Mouse (Mus musculus) small intestine, adult 2 months (tissue): ENCODE results near the gene Racgap1. TPM values are rescaled to one million over a fixed set of nuclear protein-coding genes. Genes with fewer than 3 reads are reported as not detected.

Source experiments
- H3K27ac ChIP-seq: fragments of 200-500 bp; 2 replicates; pipeline ENCODE4 v1.5.1; 2012; ENCODE audit warnings: low read depth, low read length, control low read depth, inconsistent platforms; ENCODE audit not compliant: insufficient read depth
- H3K27me3 ChIP-seq: fragments of 200-500 bp; 2 replicates; pipeline ENCODE4 v1.6.1; 2012; ENCODE audit warnings: mild to moderate bottlenecking, moderate library complexity, low read length, inconsistent platforms; ENCODE audit not compliant: control insufficient read depth, insufficient read depth
- H3K36me3 ChIP-seq: fragments of 200-500 bp; 2 replicates; pipeline ENCODE4 v1.6.1; 2012; ENCODE audit warnings: mild to moderate bottlenecking, low read length, control low read depth, inconsistent platforms; ENCODE audit not compliant: control insufficient read depth, insufficient read depth
- H3K4me1 ChIP-seq: fragments of 200-500 bp; 2 replicates; pipeline ENCODE4 v1.6.1; 2012; ENCODE audit warnings: low read length, inconsistent platforms, mixed read lengths; ENCODE audit not compliant: control insufficient read depth, insufficient read depth, insufficient read length
- H3K4me3 ChIP-seq: fragments of 200-500 bp; 2 replicates; pipeline ENCODE4 v1.5.1; 2012; ENCODE audit warnings: low read depth, mild to moderate bottlenecking, control low read depth, inconsistent platforms, low read length, moderate library complexity
- CTCF ChIP-seq: fragments of 200-500 bp; IDR thresholded peaks from 2 replicates; pipeline ENCODE4 v1.5.1; 2012; ENCODE audit warnings: low read depth, mild to moderate bottlenecking, control low read depth, inconsistent platforms, low read length, moderate library complexity, mixed read lengths; ENCODE audit not compliant: insufficient replicate concordance, insufficient read length; ENCODE audit errors: extremely low read depth
- POLR2A ChIP-seq: fragments of 200-500 bp; IDR thresholded peaks from 2 replicates; pipeline ENCODE4 v1.6.1; 2012; ENCODE audit warnings: low read depth, mild to moderate bottlenecking, control low read depth, inconsistent platforms, low read length, moderate library complexity
- WGBS: fragments of 180-500 bp; shearing (Covaris S2); methylation state at CpG from one replicate; pipeline ENCODE4 v1.1.7; 2018; 5-methylcytosine and 5-hydroxymethylcytosine counted together
- polyA plus RNA-seq: library from polyadenylated mRNA; depleted of rRNA; stranded (reverse); fragments of >200 nt; gene quantifications from 2 replicates; pipeline ENCODE4 v1.2.3, GENCODE M21; 2012

Gene Racgap1
- polyA plus RNA-seq, 1 experiment: 12.5 TPM

GRCm38 (mm10) chr15:99653291-99653690 is 1.8 kb upstream of the Racgap1 start:
- Histone ChIP-seq H3K4me3 (no peak overlapping the region), H3K27ac (no peak overlapping the region), H3K27me3 (no peaks in the 10 kb centered on the region), H3K36me3 (no peaks in the 10 kb centered on the region), H3K4me1 (peaks cover 6% of the 10 kb centered on the region)
- TF ChIP-seq CTCF (no peak), POLR2A (no peak)
- WGBS: 43% methylated on average over 8 of the region's 8 CpGs

- Histone ChIP-seq H3K4me1 (peaks cover 6% of the 10 kb centered on the region), H3K36me3 (no peaks in the 10 kb centered on the region), H3K4me3 (no peak overlapping the region), H3K27ac (no peak overlapping the region), H3K27me3 (no peaks in the 10 kb centered on the region)
- TF ChIP-seq CTCF (no peak), POLR2A (no peak)
- 39% methylated on average over 10 of the region's 10 CpGs for WGBS
These were observed 772 bp upstream of the Racgap1 start for GRCm38 (mm10) chr15:99651984-99652872.

GRCm38 (mm10) chr15:99650304-99650703 is 1.2 kb downstream of the Racgap1 start:
- H3K4me3 ChIP-seq: no peak overlapping the region
- H3K4me1 ChIP-seq: peaks cover 6% of the 10 kb centered on the region
- no peaks in the 10 kb centered on the region for H3K27me3 ChIP-seq
- no peak overlapping the region for H3K27ac ChIP-seq
- TF ChIP-seq CTCF: no peak
- no peak for TF ChIP-seq POLR2A
- H3K36me3 ChIP-seq: no peaks in the 10 kb centered on the region
- 20% methylated on average over 2 of the region's 2 CpGs for WGBS

GRCm38 (mm10) chr15:99649067-99649761 is 2.2 kb downstream of the Racgap1 start:
- no peaks in the 10 kb centered on the region for H3K27me3 ChIP-seq
- H3K4me3 ChIP-seq: no peak overlapping the region
- WGBS: 46% methylated on average over 6 of the region's 6 CpGs
- no peaks in the 10 kb centered on the region for H3K36me3 ChIP-seq
- TF ChIP-seq CTCF: no peak
- TF ChIP-seq POLR2A: no peak
- no peak overlapping the region for H3K27ac ChIP-seq
- peaks cover 6% of the 10 kb centered on the region for H3K4me1 ChIP-seq

- H3K27ac ChIP-seq: no peak overlapping the region
- H3K4me1 ChIP-seq: peaks cover 6% of the 10 kb centered on the region
- H3K4me3 ChIP-seq: no peak overlapping the region
- no peak for TF ChIP-seq CTCF
- H3K36me3 ChIP-seq: no peaks in the 10 kb centered on the region
- 48% methylated on average over 4 of the region's 4 CpGs for WGBS
- no peaks in the 10 kb centered on the region for H3K27me3 ChIP-seq
These were observed 3.1 kb downstream of the Racgap1 start for GRCm38 (mm10) chr15:99648326-99648725.

- no peaks in the 10 kb centered on the region for H3K27me3 ChIP-seq
- peaks cover 1% of the 10 kb centered on the region; the same call in 1 of the 2 replicates for H3K36me3 ChIP-seq
- H3K4me3 ChIP-seq: no peak overlapping the region
- H3K4me1 ChIP-seq: peaks cover 3% of the 10 kb centered on the region; the same call in 1 of the 2 replicates
- WGBS: 56% methylated on average over 7 of the region's 7 CpGs
- TF ChIP-seq POLR2A: no peak
- no peak for TF ChIP-seq CTCF
- no peak overlapping the region for H3K27ac ChIP-seq
These were observed 6.7 kb downstream of the Racgap1 start for GRCm38 (mm10) chr15:99644776-99645175.

- Histone ChIP-seq H3K4me3 (no peak overlapping the region), H3K4me1 (no peaks in the 10 kb centered on the region; the same call in 1 of the 2 replicates), H3K36me3 (peaks cover 5% of the 10 kb centered on the region; the same call in 1 of the 2 replicates), H3K27me3 (no peaks in the 10 kb centered on the region), H3K27ac (no peak overlapping the region)
- WGBS: 87% methylated on average over 10 of the region's 10 CpGs
- TF ChIP-seq POLR2A (no peak), CTCF (no peak)
These were observed 7.6 kb downstream of the Racgap1 start for GRCm38 (mm10) chr15:99643832-99644231.
